Mouse (Mus musculus) granulocyte monocyte progenitor cell, adult 5-6 weeks (primary cell): ENCODE measurements around the gene Acsf2. TPM values are rescaled to one million over a fixed set of nuclear protein-coding genes. Genes with fewer than 3 reads are reported as not detected.

Experiments used
- total RNA-seq, 2 experiments: library from RNA; stranded (forward) in 1 of 2; stranded (reverse) in 1 of 2; fragments of 200-712, 200-1000 nt in 1 of 2; fragments of >200 nt in 1 of 2; fragmentation: Nextera tagmentation in 1 of 2; gene quantifications; 2 replicates each; pipeline ENCODE4 v1.2.3; 2014 to 2017

Acsf2 gene
- total RNA-seq, 2 experiments from 2014 or later = 2.1 to 12.9 TPM

Other genes starting within 250 kb of the Acsf2 start
- gene Abcc3, start 208.9 kb downstream of the Acsf2 start, total RNA-seq (2014; fragmentation: Nextera tagmentation) = 0.34 and 2.0 TPM in 2 replicates
- 0.05 and 0.30 TPM in 2 replicates for gene Abcc3, start 208.9 kb downstream of the Acsf2 start, total RNA-seq (2017)
- not detected in 2 replicates for gene Cacna1g, start 127.7 kb downstream of the Acsf2 start, total RNA-seq (2014; fragmentation: Nextera tagmentation)
- not detected in 2 replicates for gene Cacna1g, start 127.7 kb downstream of the Acsf2 start, total RNA-seq (2017)
- gene Spata20, start 115.7 kb downstream of the Acsf2 start, total RNA-seq (2014; fragmentation: Nextera tagmentation) = not detected in 2 replicates
- gene Spata20, start 115.7 kb downstream of the Acsf2 start, total RNA-seq (2017) = not detected in 2 replicates
- not detected in 2 replicates for gene Epn3, start 101.9 kb downstream of the Acsf2 start, total RNA-seq (2014; fragmentation: Nextera tagmentation)
- gene Epn3, start 101.9 kb downstream of the Acsf2 start, total RNA-seq (2017) = not detected in 2 replicates
- 1.1 and 5.4 TPM in 2 replicates for gene Mycbpap, start 80.1 kb downstream of the Acsf2 start, total RNA-seq (2014; fragmentation: Nextera tagmentation)
- gene Mycbpap, start 80.1 kb downstream of the Acsf2 start, total RNA-seq (2017) = 0.13 TPM in 1 of 2 replicates, not detected in the other
- gene Rsad1, start 52.6 kb downstream of the Acsf2 start, total RNA-seq (2014; fragmentation: Nextera tagmentation) = 6.2 and 8.7 TPM in 2 replicates
- gene Rsad1, start 52.6 kb downstream of the Acsf2 start, total RNA-seq (2017) = 4.4 and 5.7 TPM in 2 replicates
- not detected in 2 replicates for gene Chad, start 36.8 kb downstream of the Acsf2 start, total RNA-seq (2014; fragmentation: Nextera tagmentation)
- gene Chad, start 36.8 kb downstream of the Acsf2 start, total RNA-seq (2017) = not detected in 2 replicates
- 142 and 150 TPM in 2 replicates for gene Lrrc59, start 27.9 kb upstream of the Acsf2 start, total RNA-seq (2014; fragmentation: Nextera tagmentation)
- 238 and 257 TPM in 2 replicates for gene Lrrc59, start 27.9 kb upstream of the Acsf2 start, total RNA-seq (2017)
- 46.8 and 49.3 TPM in 2 replicates for gene Mrpl27, start 51.9 kb upstream of the Acsf2 start, total RNA-seq (2014; fragmentation: Nextera tagmentation)
- 40.0 and 45.7 TPM in 2 replicates for gene Mrpl27, start 51.9 kb upstream of the Acsf2 start, total RNA-seq (2017)
- 8.2 and 16.4 TPM in 2 replicates for gene Eme1, start 52.1 kb upstream of the Acsf2 start, total RNA-seq (2014; fragmentation: Nextera tagmentation)
- 36.4 and 51.6 TPM in 2 replicates for gene Eme1, start 52.1 kb upstream of the Acsf2 start, total RNA-seq (2017)
- gene Xylt2, start 75.6 kb upstream of the Acsf2 start, total RNA-seq (2014; fragmentation: Nextera tagmentation) = 4.9 and 15.7 TPM in 2 replicates
- gene Xylt2, start 75.6 kb upstream of the Acsf2 start, total RNA-seq (2017) = 3.9 and 4.8 TPM in 2 replicates
- not detected in 2 replicates for gene Gm11541, start 102.6 kb upstream of the Acsf2 start, total RNA-seq (2014; fragmentation: Nextera tagmentation)
- gene Gm11541, start 102.6 kb upstream of the Acsf2 start, total RNA-seq (2017) = not detected in 2 replicates
- gene Cdc34b, start 139.9 kb upstream of the Acsf2 start, total RNA-seq (2014; fragmentation: Nextera tagmentation) = not detected in 2 replicates
- gene Cdc34b, start 139.9 kb upstream of the Acsf2 start, total RNA-seq (2017) = not detected in 2 replicates
- not detected in 2 replicates for gene Tmem92, start 180.8 kb upstream of the Acsf2 start, total RNA-seq (2014; fragmentation: Nextera tagmentation)
- not detected in 2 replicates for gene Tmem92, start 180.8 kb upstream of the Acsf2 start, total RNA-seq (2017)